Mouse (Mus musculus): ENCODE measurements around the gene Metap1d. TPM values are rescaled to one million over a fixed set of nuclear protein-coding genes. Genes with fewer than 3 reads are reported as not detected.
A peak's percentile ranks its signal among the peaks of the same experiment; 100 is the strongest.

Metap1d gene
- polyA plus RNA-seq, 1 experiment from 2014 or later = 38.0 TPM

- Histone ChIP-seq H3K36me3 (ENCODE audit: control insufficient read depth, insufficient read depth, low read length) (no peaks in the 10 kb centered on the region), H3K4me2 (replicated peaks; ENCODE audit: low read depth, low read length) (no peak overlapping the region), H3K9me3 (ENCODE audit: control insufficient read depth, low read length) (no peaks in the 10 kb centered on the region), H3K9ac (ENCODE audit: low read depth, low read length) (no peak overlapping the region), H3K27me3 (ENCODE audit: control insufficient read depth, insufficient read depth, low read length) (peaks cover 92% of the 10 kb centered on the region), H3K27ac (ENCODE audit: low read depth, low read length) (no peak overlapping the region), H3K4me1 (replicated peaks; ENCODE audit: control insufficient read depth, insufficient read depth, low read length) (peaks cover 6% of the 10 kb centered on the region), H3K4me3 (ENCODE audit: low read depth, low read length) (peak overlapping the region; percentile 12; the same call in 1 of the 2 replicates)
- ATAC-seq (ENCODE audit: low FRiP score) (no peak), DNase-seq (ENCODE audit: low spot score) (peak; percentile 56)
- WGBS = 3% methylated on average over 12 of the region's 12 CpGs
Measured at GRCm38 (mm10) chr2:71531124-71531590, 78.1 kb downstream of the Metap1d start.

DNA sequence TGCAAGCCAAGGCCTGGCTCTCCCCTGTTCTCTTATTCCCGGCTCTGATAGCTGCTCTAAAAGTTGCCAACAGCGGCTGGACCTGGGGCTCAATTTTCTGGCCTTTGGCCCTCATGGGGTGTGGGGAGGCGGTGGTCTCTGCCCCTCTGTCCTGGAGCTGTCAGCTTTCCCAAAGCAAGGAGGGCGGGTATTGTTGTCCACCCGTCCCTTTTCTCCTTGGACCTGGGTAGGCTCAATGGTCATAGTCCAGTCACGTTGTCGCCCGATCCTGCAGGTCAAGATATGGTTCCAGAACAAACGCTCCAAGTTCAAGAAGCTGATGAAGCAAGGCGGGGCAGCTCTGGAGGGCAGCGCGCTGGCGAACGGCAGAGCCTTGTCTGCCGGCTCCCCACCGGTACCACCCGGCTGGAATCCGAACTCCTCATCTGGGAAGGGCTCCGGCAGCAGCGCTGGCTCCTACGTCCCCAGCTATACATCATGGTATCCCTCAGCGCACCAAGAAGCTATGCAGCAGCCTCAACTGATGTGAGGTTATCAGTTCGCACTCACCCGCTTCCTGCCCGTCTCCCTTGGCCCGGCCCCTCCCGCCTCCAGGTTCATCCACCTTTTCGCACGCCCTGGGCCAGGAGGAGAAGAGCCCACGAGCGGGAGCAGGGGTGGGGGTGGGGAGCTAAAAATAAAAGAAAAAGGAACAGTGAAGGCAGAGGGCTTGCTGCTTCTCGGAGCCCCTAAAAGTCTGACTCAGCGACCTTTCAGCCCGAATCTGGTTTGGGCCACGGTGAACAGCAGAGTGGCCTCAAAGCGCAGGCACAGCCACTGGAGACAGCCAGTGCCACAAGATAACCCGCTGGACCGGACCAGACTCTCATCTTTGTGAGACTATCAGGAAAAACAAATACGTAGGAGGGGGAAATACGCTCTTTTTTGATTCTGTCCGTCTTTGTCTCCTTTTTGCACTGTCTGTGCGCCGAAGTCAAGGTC, 79.2 kb downstream of the Metap1d start:
- H3K27me3 ChIP-seq (ENCODE audit: control insufficient read depth, insufficient read depth, low read length) = peaks cover 92% of the 10 kb centered on the region
- H3K27ac ChIP-seq (ENCODE audit: low read depth, low read length) = no peak overlapping the region
- no peak overlapping the region for H3K9ac ChIP-seq (ENCODE audit: low read depth, low read length)

GRCm38 (mm10) chr2:71533094-71533493, 80.0 kb downstream of the Metap1d start:
- H3K4me1 ChIP-seq (replicated peaks; ENCODE audit: control insufficient read depth, insufficient read depth, low read length) = peaks cover 6% of the 10 kb centered on the region
- H3K27me3 ChIP-seq (ENCODE audit: control insufficient read depth, insufficient read depth, low read length) = peaks cover 90% of the 10 kb centered on the region
- ATAC-seq (ENCODE audit: low FRiP score) = no peak
- no peaks in the 10 kb centered on the region for H3K9me3 ChIP-seq (ENCODE audit: control insufficient read depth, low read length)
- no peak overlapping the region for H3K9ac ChIP-seq (ENCODE audit: low read depth, low read length)
- no peaks in the 10 kb centered on the region for H3K36me3 ChIP-seq (ENCODE audit: control insufficient read depth, insufficient read depth, low read length)
- H3K4me2 ChIP-seq (replicated peaks; ENCODE audit: low read depth, low read length) = no peak overlapping the region
- DNase-seq (ENCODE audit: low spot score) = no peak
- no peak overlapping the region for H3K4me3 ChIP-seq (ENCODE audit: low read depth, low read length)
- H3K27ac ChIP-seq (ENCODE audit: low read depth, low read length) = no peak overlapping the region
- 8% methylated on average over 5 of the region's 5 CpGs for WGBS

More for the DNA sequence above, 79.2 kb downstream of the Metap1d start:
- H3K4me3 ChIP-seq (ENCODE audit: low read depth, low read length) = 0 out of 2 replicates have a peak overlapping the region, but pooled peaks have one; percentile 0
- under 1% methylated on average over 43 of the region's 43 CpGs for WGBS
- H3K36me3 ChIP-seq (ENCODE audit: control insufficient read depth, insufficient read depth, low read length) = no peaks in the 10 kb centered on the region
- peak; percentile 61 for DNase-seq (ENCODE audit: low spot score)
- ATAC-seq (ENCODE audit: low FRiP score) = no peak
- no peaks in the 10 kb centered on the region for H3K9me3 ChIP-seq (ENCODE audit: control insufficient read depth, low read length)
- no peak overlapping the region for H3K4me2 ChIP-seq (replicated peaks; ENCODE audit: low read depth, low read length)
- H3K4me1 ChIP-seq (replicated peaks; ENCODE audit: control insufficient read depth, insufficient read depth, low read length) = peaks cover 6% of the 10 kb centered on the region

- no peak overlapping the region for H3K9ac ChIP-seq (ENCODE audit: low read depth, low read length)
- H3K4me2 ChIP-seq (replicated peaks; ENCODE audit: low read depth, low read length) = no peak overlapping the region
- H3K36me3 ChIP-seq (ENCODE audit: control insufficient read depth, insufficient read depth, low read length) = no peaks in the 10 kb centered on the region
- no peaks in the 10 kb centered on the region for H3K9me3 ChIP-seq (ENCODE audit: control insufficient read depth, low read length)
- WGBS = 1% methylated on average over 20 of the region's 20 CpGs
- ATAC-seq (ENCODE audit: low FRiP score) (no peak), DNase-seq (ENCODE audit: low spot score) (peak; percentile 60)
- H3K4me1 ChIP-seq (replicated peaks; ENCODE audit: control insufficient read depth, insufficient read depth, low read length) = peaks cover 4% of the 10 kb centered on the region
- no peak overlapping the region for H3K27ac ChIP-seq (ENCODE audit: low read depth, low read length)
- no peak overlapping the region for H3K4me3 ChIP-seq (ENCODE audit: low read depth, low read length)
- H3K27me3 ChIP-seq (ENCODE audit: control insufficient read depth, insufficient read depth, low read length) = peaks cover 90% of the 10 kb centered on the region
Measured at GRCm38 (mm10) chr2:71534242-71535052, 81.4 kb downstream of the Metap1d start.

- no peaks in the 10 kb centered on the region for H3K9me3 ChIP-seq (ENCODE audit: control insufficient read depth, low read length)
- ATAC-seq (ENCODE audit: low FRiP score) = 0 out of 2 replicates have a peak, but pooled peaks have one; percentile 18
- DNase-seq (ENCODE audit: low spot score) = no peak
- 0% methylated on average over 32 of the region's 48 CpGs for WGBS
- H3K9ac ChIP-seq (ENCODE audit: low read depth, low read length) = no peak overlapping the region
- H3K27me3 ChIP-seq (ENCODE audit: control insufficient read depth, insufficient read depth, low read length) = peaks cover 92% of the 10 kb centered on the region
- H3K27ac ChIP-seq (ENCODE audit: low read depth, low read length) = no peak overlapping the region
- H3K4me3 ChIP-seq (ENCODE audit: low read depth, low read length) = 0 out of 2 replicates have a peak overlapping the region, but pooled peaks have one; percentile 6
- H3K36me3 ChIP-seq (ENCODE audit: control insufficient read depth, insufficient read depth, low read length) = no peaks in the 10 kb centered on the region
- peaks cover 7% of the 10 kb centered on the region for H3K4me1 ChIP-seq (replicated peaks; ENCODE audit: control insufficient read depth, insufficient read depth, low read length)
- peak overlapping the region; percentile 25 for H3K4me2 ChIP-seq (replicated peaks; ENCODE audit: low read depth, low read length)
Measured at GRCm38 (mm10) chr2:71540611-71541417, 87.7 kb downstream of the Metap1d start.

DNA sequence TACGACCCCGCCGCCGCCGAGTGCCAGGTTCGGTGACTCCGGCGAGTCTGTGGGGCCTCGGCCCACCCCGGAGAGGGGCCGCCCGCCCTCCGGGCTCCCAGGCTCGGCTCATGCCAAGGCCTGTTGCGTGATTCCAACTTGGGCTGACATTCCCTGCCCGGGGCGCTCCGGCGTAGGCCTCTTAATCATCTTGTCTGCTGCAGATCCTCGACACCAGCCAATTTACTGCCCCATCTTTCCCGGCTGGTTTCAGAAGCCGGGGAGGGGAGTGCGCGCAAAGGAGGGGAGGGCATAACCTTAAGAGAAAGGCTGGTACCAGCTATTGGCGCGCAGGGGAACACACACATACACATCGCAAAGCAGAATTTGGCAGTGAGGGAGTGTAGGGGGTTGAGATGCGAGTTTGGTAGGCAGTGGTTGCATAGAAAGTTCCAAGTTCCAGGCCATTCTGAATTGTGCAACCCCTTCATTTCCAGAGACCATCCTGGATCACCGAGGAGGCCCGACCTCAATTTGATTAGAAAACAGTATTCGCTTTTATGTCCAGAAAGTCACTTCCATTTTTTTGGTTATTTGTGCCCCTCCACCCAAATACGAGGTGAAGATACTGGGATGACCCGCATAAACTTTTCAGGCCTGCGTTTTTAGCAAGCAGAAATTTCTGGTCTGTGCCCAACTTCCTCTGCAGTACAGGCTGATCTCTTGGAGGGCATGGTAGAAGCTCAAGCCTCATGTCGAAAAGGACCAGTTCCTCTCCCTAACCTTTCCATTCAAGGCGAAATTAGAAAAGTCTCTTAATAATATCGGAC, 88.5 kb downstream of the Metap1d start:
- H3K27ac ChIP-seq (ENCODE audit: low read depth, low read length) = no peak overlapping the region
- H3K4me2 ChIP-seq (replicated peaks; ENCODE audit: low read depth, low read length) = peak overlapping the region; percentile 25
- no peaks in the 10 kb centered on the region for H3K36me3 ChIP-seq (ENCODE audit: control insufficient read depth, insufficient read depth, low read length)
- ATAC-seq (ENCODE audit: low FRiP score) = 0 out of 2 replicates have a peak, but pooled peaks have one; percentile 12
- under 1% methylated on average over 35 of the region's 37 CpGs for WGBS
- peaks cover 92% of the 10 kb centered on the region for H3K27me3 ChIP-seq (ENCODE audit: control insufficient read depth, insufficient read depth, low read length)
- H3K9me3 ChIP-seq (ENCODE audit: control insufficient read depth, low read length) = no peaks in the 10 kb centered on the region
- peaks cover 12% of the 10 kb centered on the region for H3K4me1 ChIP-seq (replicated peaks; ENCODE audit: control insufficient read depth, insufficient read depth, low read length)
- H3K9ac ChIP-seq (ENCODE audit: low read depth, low read length) = no peak overlapping the region
- peak; percentile 64 for DNase-seq (ENCODE audit: low spot score)
- H3K4me3 ChIP-seq (ENCODE audit: low read depth, low read length) = no peak overlapping the region

GRCm38 (mm10) chr2:71542227-71542815, 89.2 kb downstream of the Metap1d start:
- Histone ChIP-seq H3K9ac (ENCODE audit: low read depth, low read length) (no peak overlapping the region), H3K4me2 (replicated peaks; ENCODE audit: low read depth, low read length) (no peak overlapping the region), H3K4me1 (replicated peaks; ENCODE audit: control insufficient read depth, insufficient read depth, low read length) (peaks cover 12% of the 10 kb centered on the region), H3K9me3 (ENCODE audit: control insufficient read depth, low read length) (no peaks in the 10 kb centered on the region), H3K4me3 (ENCODE audit: low read depth, low read length) (no peak overlapping the region), H3K36me3 (ENCODE audit: control insufficient read depth, insufficient read depth, low read length) (no peaks in the 10 kb centered on the region), H3K27ac (ENCODE audit: low read depth, low read length) (no peak overlapping the region), H3K27me3 (ENCODE audit: control insufficient read depth, insufficient read depth, low read length) (peaks cover 89% of the 10 kb centered on the region)
- DNase-seq (ENCODE audit: low spot score) (peak; percentile 58), ATAC-seq (ENCODE audit: low FRiP score) (no peak)
- WGBS = 2% methylated on average over 11 of the region's 11 CpGs
